Mouse (Mus musculus) kidney, postnatal 0 days (tissue): ENCODE results near the gene Pcolce2. TPM values are rescaled to one million over a fixed set of nuclear protein-coding genes. Genes with fewer than 3 reads are reported as not detected.

Source experiments
- ATAC-seq: fragments of 200-750 bp; cut with Nextera tagmentation; replicated peaks from 2 replicates; pipeline ENCODE4 v1.8.0; 2017; ENCODE audit warnings: low read depth, moderate number of reproducible peaks, moderate TSS enrichment, moderate library complexity; ENCODE audit not compliant: low FRiP score
- DNase-seq: peaks from one replicate; pipeline ENCODE4 v3.0.0-alpha.2; 2016; ENCODE audit warnings: low spot score
- H3K27ac ChIP-seq: fragments of 300-500 bp; sonication (generic); 2 replicates; pipeline ENCODE4 v1.5.1; 2014; ENCODE audit warnings: mild to moderate bottlenecking
- H3K27me3 ChIP-seq: fragments of 300-500 bp; sonication (generic); 2 replicates; pipeline ENCODE4 v1.6.1; 2014; ENCODE audit warnings: low read length, mixed read lengths; ENCODE audit not compliant: insufficient read depth
- H3K36me3 ChIP-seq: fragments of 300-500 bp; sonication (generic); 2 replicates; pipeline ENCODE4 v1.6.1; 2014; ENCODE audit warnings: low read length, mixed read lengths; ENCODE audit not compliant: insufficient read depth
- H3K4me1 ChIP-seq: fragments of 300-500 bp; sonication (generic); replicated peaks from 2 replicates; pipeline ENCODE4 v1.6.1; 2014; ENCODE audit warnings: antibody characterized with exemption, low read length, mixed read lengths; ENCODE audit not compliant: insufficient read depth
- H3K4me2 ChIP-seq: fragments of 300-500 bp; sonication (generic); 2 replicates; pipeline ENCODE4 v1.6.1; 2014; ENCODE audit warnings: mild to moderate bottlenecking, low read length, moderate library complexity, mixed read lengths
- H3K4me3 ChIP-seq: fragments of 300-500 bp; sonication (generic); replicated peaks from 2 replicates; pipeline ENCODE4 v1.5.1; 2014; ENCODE audit warnings: low read depth, low read length
- H3K9ac ChIP-seq: fragments of 300-500 bp; sonication (generic); 2 replicates; pipeline ENCODE4 v1.6.1; 2014; ENCODE audit warnings: low read depth, low read length
- H3K9me3 ChIP-seq: fragments of 300-500 bp; sonication (generic); replicated peaks from 2 replicates; pipeline ENCODE4 v1.6.1; 2016; ENCODE audit warnings: low read length, inconsistent platforms, mixed read lengths
- CTCF ChIP-seq: IDR thresholded peaks from 2 replicates; pipeline ENCODE4 v1.5.1; 2016; ENCODE audit warnings: antibody characterized with exemption, low read depth, mild to moderate bottlenecking, moderate library complexity
- WGBS: fragments of 180-500 bp; shearing (Covaris S2); extraction: QIAGEN DNeasy Blood & Tissue Kit; methylation state at CpG from one replicate; pipeline ENCODE4 v1.1.7; 2014; 5-methylcytosine and 5-hydroxymethylcytosine counted together
- polyA plus RNA-seq: library from polyadenylated mRNA; unstranded; fragments of >200 nt; fragmentation: Nextera tagmentation; extraction: Ambion mirVana; gene quantifications from 2 replicates; pipeline ENCODE4 v1.2.1, GENCODE M21; 2015

The Pcolce2 gene
- polyA plus RNA-seq, 1 experiment from 2014 or later = 0.88 TPM

GRCm38 (mm10) chr9:95668306-95668705 is 30.9 kb downstream of the Pcolce2 start:
- Histone ChIP-seq H3K4me1 (no peaks in the 10 kb centered on the region), H3K27ac (no peak overlapping the region), H3K36me3 (no peaks in the 10 kb centered on the region), H3K27me3 (no peaks in the 10 kb centered on the region), H3K9me3 (no peaks in the 10 kb centered on the region), H3K4me2 (no peak overlapping the region), H3K9ac (no peak overlapping the region), H3K4me3 (no peak overlapping the region)
- no peak for TF ChIP-seq CTCF
- 59% methylated on average over 5 of the region's 5 CpGs for WGBS
- DNase-seq (no peak), ATAC-seq (no peak)

GRCm38 (mm10) chr9:95672331-95672730 is 34.9 kb downstream of the Pcolce2 start:
- DNase-seq (no peak), ATAC-seq (no peak)
- Histone ChIP-seq H3K36me3 (no peaks in the 10 kb centered on the region), H3K9ac (no peak overlapping the region), H3K4me2 (no peak overlapping the region), H3K4me1 (no peaks in the 10 kb centered on the region), H3K4me3 (no peak overlapping the region), H3K27ac (no peak overlapping the region), H3K27me3 (no peaks in the 10 kb centered on the region), H3K9me3 (no peaks in the 10 kb centered on the region)
- WGBS = 90% methylated on average over 3 of the region's 3 CpGs
- TF ChIP-seq CTCF = no peak

- TF ChIP-seq CTCF = peak; percentile 40; the same call in 1 of the 2 replicates
- H3K27me3 ChIP-seq = no peaks in the 10 kb centered on the region
- no peaks in the 10 kb centered on the region for H3K36me3 ChIP-seq
- no peaks in the 10 kb centered on the region for H3K9me3 ChIP-seq
- 83% methylated on average over 6 of the region's 6 CpGs for WGBS
- DNase-seq (no peak), ATAC-seq (no peak)
- no peak overlapping the region for H3K27ac ChIP-seq
- no peak overlapping the region for H3K4me3 ChIP-seq
- no peaks in the 10 kb centered on the region for H3K4me1 ChIP-seq
- no peak overlapping the region for H3K9ac ChIP-seq
- H3K4me2 ChIP-seq = no peak overlapping the region
These were observed 35.4 kb downstream of the Pcolce2 start for GRCm38 (mm10) chr9:95672760-95673159.

- Histone ChIP-seq H3K4me1 (no peaks in the 10 kb centered on the region), H3K4me3 (no peak overlapping the region), H3K36me3 (no peaks in the 10 kb centered on the region), H3K4me2 (no peak overlapping the region), H3K27me3 (no peaks in the 10 kb centered on the region), H3K27ac (no peak overlapping the region), H3K9ac (no peak overlapping the region), H3K9me3 (no peaks in the 10 kb centered on the region)
- ATAC-seq (no peak), DNase-seq (no peak)
- TF ChIP-seq CTCF = no peak
- 72% methylated on average over 9 of the region's 9 CpGs for WGBS
These were observed 37.8 kb downstream of the Pcolce2 start for GRCm38 (mm10) chr9:95675064-95675699.

GRCm38 (mm10) chr9:95676021-95676420 is 38.6 kb downstream of the Pcolce2 start:
- Histone ChIP-seq H3K4me1 (no peaks in the 10 kb centered on the region), H3K27ac (no peak overlapping the region), H3K9me3 (no peaks in the 10 kb centered on the region), H3K36me3 (no peaks in the 10 kb centered on the region), H3K4me2 (no peak overlapping the region), H3K4me3 (no peak overlapping the region), H3K27me3 (no peaks in the 10 kb centered on the region), H3K9ac (no peak overlapping the region)
- no peak for ATAC-seq
- DNase-seq = no peak
- 0 out of 2 replicates have a peak, but pooled peaks have one; percentile 15 for TF ChIP-seq CTCF
- 93% methylated on average over 4 of the region's 4 CpGs for WGBS

- Histone ChIP-seq H3K27me3 (no peaks in the 10 kb centered on the region), H3K9me3 (no peaks in the 10 kb centered on the region), H3K4me1 (no peaks in the 10 kb centered on the region), H3K36me3 (no peaks in the 10 kb centered on the region), H3K4me2 (no peak overlapping the region), H3K4me3 (no peak overlapping the region), H3K9ac (no peak overlapping the region), H3K27ac (no peak overlapping the region)
- DNase-seq (peak; percentile 16), ATAC-seq (no peak)
- TF ChIP-seq CTCF = no peak
- 63% methylated on average over 7 of the region's 7 CpGs for WGBS
These were observed 42.6 kb downstream of the Pcolce2 start for GRCm38 (mm10) chr9:95679966-95680365.

- 83% methylated on average over 11 of the region's 11 CpGs for WGBS
- DNase-seq (no peak), ATAC-seq (no peak)
- no peak for TF ChIP-seq CTCF
- no peak overlapping the region for H3K4me2 ChIP-seq
- no peaks in the 10 kb centered on the region for H3K4me1 ChIP-seq
- no peak overlapping the region for H3K4me3 ChIP-seq
- no peaks in the 10 kb centered on the region for H3K9me3 ChIP-seq
- H3K36me3 ChIP-seq = no peaks in the 10 kb centered on the region
- H3K9ac ChIP-seq = no peak overlapping the region
- H3K27ac ChIP-seq = no peak overlapping the region
- H3K27me3 ChIP-seq = no peaks in the 10 kb centered on the region
These were observed 43.3 kb downstream of the Pcolce2 start for GRCm38 (mm10) chr9:95680691-95681090.
